Mouse (Mus musculus): Measurements from ENCODE around the gene Commd1. TPM values are rescaled to one million over a fixed set of nuclear protein-coding genes. Genes with fewer than 3 reads are reported as not detected.

Commd1 gene
- 161 and 167 TPM in 2 replicates for polyA plus RNA-seq (2015; fragmentation: Nextera tagmentation; extraction: Ambion mirVana)

DNA sequence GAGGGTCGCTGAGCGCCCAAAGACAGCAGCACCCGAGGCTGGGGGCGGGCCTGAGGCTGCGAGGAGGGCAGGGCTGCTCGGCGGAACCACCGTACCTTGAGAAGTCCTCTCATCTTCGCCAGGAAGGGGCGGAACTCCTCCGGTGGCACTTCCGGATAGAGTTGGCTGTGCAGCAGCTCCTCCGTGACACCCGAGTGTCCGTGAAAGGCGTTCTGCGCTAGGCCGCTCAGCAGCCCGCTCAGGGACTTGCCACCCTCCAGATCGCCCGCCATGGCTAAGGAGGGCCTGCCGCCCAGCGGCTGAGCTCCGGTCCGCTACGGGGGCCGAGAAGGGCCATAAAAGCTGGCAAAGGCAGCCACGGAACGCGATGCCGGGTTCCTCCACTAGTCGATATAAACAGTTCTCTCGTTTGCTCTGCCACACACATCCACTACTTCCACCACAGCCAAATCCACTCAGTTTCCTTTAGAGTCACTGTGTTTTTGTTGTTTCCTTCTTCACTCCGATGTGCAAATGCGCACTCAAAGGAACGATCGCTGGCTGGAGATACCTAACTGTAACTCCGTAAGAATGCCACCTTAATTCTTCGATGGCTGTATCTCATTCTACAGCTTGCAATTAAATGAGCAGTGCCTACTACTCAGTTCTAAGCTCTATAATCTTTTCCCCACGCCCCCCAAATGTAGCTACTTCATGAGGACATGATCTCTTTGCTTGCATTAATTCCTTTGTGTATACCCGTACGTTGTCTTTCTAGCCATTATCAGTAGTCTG, at the start of gene Commd1, which contains the start of gene Gm28048:
Gene Commd1, minus strand, starts transcription at position 399 of the 774 bp plus-strand sequence.
Gene Gm28048, minus strand, starts transcription at position 107 of the 774 bp plus-strand sequence.

DNA sequence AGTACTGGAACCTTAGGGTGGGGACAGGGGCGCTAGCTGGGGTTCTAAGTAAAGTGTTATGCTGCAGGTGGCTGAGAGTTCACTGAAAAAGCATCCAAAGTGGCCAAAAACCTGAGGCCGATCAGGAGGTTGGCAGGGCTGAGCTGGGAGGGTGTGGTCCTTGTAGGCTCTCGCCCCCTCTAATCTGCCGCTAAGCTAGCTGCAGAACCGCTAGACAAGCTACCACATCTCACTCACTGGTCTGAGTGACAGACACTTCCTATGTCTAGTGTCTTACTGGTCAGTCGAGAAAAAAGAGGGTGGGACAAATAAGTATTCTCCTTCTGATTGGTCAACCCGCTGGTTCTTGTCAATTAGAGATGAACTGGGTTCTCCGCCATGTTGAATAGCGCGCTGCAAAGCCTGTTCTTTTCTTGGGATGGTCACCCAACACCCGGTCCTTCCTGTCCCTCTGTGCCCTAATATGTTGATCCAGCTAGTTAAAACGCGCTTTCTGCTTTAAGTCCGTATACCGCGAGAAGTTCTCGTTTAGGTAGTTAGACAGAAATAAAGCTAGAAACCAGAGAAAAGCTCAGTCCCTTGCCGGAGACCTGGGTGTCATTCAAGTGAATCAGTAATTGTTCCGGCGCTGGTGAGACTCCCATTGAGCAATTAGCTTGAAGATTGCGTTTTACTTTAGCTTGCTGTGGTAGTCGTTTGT, 25.4 kb upstream of the Commd1 start, which contains the start of gene Fam161a:
Gene Fam161a, plus strand, starts transcription at position 51 of the 700 bp plus-strand sequence.

DNA sequence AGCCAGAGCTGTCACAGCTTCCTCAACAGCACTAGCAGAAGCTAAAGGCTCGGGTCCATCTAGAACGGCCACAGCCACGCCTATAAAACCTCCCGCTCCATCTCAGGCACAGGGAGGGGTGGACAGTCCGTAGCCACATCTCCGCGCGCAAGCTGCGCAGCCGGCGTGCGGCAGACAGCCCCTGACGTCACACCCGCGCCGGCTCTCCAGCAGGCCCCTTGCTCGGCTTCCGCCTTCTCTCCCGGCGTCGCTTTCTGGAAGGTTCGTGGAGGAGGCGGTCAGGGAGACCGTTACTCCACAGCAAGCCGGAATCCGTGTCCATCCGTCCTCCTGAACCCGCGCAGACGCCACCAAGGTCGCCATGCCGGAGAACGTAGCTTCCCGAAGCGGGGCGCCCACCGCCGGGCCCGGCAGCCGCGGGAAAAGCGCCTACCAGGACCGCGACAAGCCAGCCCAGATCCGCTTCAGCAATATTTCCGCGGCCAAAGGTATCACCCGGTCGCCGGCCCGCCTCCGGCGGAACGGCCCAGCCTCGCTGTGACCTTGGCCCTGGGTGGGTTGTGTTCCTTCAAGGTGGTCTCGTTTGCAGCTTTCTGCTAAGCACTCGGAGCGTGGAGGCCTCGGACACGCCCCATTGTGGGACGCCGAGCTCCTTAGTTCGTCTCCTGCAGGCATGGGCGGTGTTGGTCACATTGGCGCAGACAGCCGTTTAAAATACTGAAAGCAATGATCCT, 8.4 kb upstream of the Commd1 start, which contains the start of gene Cct4:
Gene Cct4, plus strand, starts transcription at position 127 of the 734 bp plus-strand sequence.

DNA sequence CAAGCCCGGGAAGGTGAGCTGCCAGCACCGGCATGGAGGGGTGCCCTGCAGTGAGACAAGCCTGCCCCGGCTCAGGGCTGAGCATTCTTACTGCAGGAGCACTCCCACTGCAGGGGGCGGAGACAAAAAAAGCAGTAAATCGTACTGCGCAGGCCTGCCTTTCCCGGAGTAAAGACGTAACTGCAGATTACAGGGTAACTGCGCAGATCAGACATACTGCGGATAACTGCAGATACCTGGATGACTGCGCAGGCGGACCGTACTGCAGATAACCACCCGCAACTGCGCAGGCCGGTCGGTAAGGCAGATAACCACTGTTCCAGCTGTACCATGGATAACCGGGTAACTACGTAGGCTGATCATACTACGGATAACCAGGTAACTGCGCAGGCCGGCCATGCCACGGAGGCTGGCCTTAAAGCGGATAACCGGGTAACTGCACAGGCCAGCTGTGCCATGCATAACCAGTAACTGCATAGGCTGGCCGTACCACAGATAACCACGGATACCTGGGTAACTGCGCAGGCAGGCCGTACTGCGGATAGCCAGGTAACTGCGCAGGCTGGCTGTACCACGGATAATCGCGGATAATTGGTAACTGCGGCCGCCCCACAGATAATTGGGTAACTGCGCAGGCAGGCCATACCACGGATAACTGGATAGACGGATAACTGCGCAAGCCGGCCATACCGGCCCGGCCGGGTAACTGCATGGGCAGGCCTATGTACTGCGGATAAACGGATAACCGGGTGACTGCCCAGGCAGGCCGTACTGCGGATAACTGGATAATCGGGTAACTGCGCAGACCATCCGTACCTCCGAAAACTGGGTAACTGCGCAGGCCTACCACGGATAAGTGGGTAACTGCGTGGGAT, 10.1 kb downstream of the Commd1 start, which contains the start of gene Zrsr1:
Gene Zrsr1, plus strand, starts transcription at position 171 of the 875 bp plus-strand sequence.

DNA sequence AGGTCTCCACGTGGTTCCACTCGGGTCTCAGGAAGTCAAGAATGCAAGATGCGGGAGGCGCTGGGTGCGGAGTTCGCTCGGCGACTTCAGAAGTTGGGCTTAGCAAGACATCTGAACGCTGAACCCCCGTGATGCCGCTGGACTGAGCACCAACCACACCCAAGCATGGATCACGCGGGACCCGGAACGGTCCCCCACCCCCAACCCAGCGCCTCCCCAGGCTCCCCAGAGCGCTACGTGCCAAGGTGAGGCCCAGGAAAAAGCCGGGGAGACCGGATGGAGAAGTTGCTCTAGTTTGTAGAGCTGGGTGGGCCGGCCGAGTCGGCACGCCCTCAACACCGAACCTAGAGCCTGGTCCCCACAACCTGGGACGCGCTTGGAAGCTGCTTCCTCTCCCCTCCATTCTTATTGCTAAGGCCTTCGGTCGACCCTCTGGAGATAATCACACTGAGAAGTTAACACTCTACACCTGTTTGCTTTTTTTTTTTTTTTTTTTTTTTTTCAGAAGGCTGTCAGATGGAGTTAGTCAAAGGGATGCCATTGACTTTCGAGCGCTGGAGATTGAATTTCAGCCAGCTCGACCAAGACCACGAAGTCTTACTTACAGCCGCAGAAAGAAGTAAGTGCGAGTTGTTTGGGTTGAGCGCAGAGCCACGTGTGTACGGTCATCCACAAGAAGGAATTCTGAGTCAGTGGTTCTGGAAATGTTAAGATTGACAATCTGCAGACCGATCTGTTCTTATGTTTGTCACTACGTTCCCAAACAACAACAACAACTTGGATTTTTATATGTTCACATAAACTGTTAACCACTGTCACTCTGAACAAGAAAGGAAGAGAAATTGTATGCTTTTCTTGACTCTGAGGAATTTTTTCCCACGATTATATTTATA, 121.6 kb downstream of the Commd1 start, which contains the start of gene B3gnt2:
Gene B3gnt2, minus strand, starts transcription at position 627 of the 893 bp plus-strand sequence.

Other genes with a start within 250 kb of the Commd1 start
- gene B3gnt2, start 121.4 kb downstream of the Commd1 start, polyA plus RNA-seq (2015; fragmentation: Nextera tagmentation; extraction: Ambion mirVana): 6.8 and 10.2 TPM in 2 replicates
- gene Zrsr1, start 10.4 kb downstream of the Commd1 start, polyA plus RNA-seq (2015; fragmentation: Nextera tagmentation; extraction: Ambion mirVana): 2.7 and 4.5 TPM in 2 replicates
- gene Gm28048, start 292 bp downstream of the Commd1 start, polyA plus RNA-seq (2015; fragmentation: Nextera tagmentation; extraction: Ambion mirVana): 14.0 and 18.1 TPM in 2 replicates
- 155 and 158 TPM in 2 replicates for gene Cct4, start 8.1 kb upstream of the Commd1 start, polyA plus RNA-seq (2015; fragmentation: Nextera tagmentation; extraction: Ambion mirVana)
- 1.8 and 2.3 TPM in 2 replicates for gene Fam161a, start 25.1 kb upstream of the Commd1 start, polyA plus RNA-seq (2015; fragmentation: Nextera tagmentation; extraction: Ambion mirVana)